Mouse (Mus musculus) neural tube, embryonic 10.5 days (tissue): Measurements from ENCODE around the gene Pkd2.
A peak's percentile ranks its signal among the peaks of the same experiment; 100 is the strongest.

ENCODE experiments used
- DNase-seq: peaks from one replicate; pipeline ENCODE4 v3.0.0-alpha.2; 2017; ENCODE audit warnings: low spot score; ENCODE audit errors: extremely low spot score

Gene Pkd2

GRCm38 (mm10) chr5:104465279-104465678 lies 6.0 kb downstream of the Pkd2 start:
- DNase-seq: no peak

DNA sequence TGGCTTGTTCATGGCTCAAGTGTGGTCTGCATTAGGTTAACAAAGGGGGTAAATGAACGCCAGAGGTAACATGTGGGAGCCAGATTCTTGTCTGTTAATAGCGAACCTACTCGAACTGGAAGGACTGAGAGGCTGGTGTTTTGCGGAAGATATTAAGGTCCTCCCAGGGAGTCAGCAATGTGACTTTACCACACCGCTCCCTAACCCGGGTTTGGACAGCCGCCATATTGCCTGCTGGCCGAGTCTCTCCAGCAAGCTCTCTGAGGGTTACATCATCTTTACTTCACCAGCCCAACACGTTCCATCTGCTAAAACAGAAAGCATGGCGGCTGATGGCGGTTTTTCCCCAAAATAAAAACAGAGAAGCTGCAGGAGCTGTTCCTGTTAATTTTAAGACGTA lies 6.5 kb downstream of the Pkd2 start:
- no peak for DNase-seq

- DNase-seq: no peak
Observed at GRCm38 (mm10) chr5:104466816-104467215, 7.6 kb downstream of the Pkd2 start.

- DNase-seq: no peak
Observed at GRCm38 (mm10) chr5:104468586-104468985, 9.3 kb downstream of the Pkd2 start.

- no peak for DNase-seq
Observed at GRCm38 (mm10) chr5:104470981-104471391, 11.7 kb downstream of the Pkd2 start.

GRCm38 (mm10) chr5:104472371-104472770 lies 13.1 kb downstream of the Pkd2 start:
- no peak for DNase-seq

DNA sequence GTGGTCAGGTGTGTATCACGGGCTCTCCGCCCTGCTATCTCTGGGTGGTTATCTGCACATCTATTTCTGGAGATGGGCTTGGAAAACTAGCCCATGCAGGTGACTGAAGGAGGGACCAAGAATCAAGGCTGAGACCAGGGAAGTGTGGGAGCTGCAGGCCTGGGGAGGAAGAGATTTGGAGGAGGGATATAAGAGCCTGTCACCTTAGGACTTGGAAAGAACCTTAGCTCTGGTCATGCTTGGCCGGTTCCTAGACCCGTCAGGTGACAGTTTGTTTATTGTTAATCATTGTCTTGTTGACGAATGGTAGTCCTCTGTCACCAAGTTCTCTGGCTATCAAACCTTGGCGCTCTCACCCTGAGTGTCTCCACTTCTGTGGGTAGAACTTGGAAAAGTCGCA lies 21.1 kb downstream of the Pkd2 start:
- DNase-seq: no peak

DNA sequence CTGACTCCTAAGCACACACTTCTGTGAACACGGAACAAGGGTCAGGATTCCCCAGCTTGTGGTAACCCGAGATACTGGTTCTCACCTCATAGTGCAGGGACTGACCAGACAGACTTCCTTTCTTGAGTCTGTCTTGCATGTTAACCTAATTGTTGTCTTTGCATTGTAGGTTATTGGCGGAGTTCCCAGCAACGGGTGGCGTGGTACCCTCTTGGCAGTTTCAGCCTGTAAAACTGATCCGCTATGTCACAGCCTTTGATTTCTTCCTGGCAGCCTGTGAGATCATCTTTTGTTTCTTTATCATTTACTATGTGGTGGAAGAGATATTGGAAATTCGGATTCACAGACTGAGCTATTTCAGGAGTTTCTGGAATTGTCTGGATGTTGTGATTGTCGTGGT lies 23.6 kb downstream of the Pkd2 start:
- DNase-seq: no peak

- DNase-seq: no peak
Observed at GRCm38 (mm10) chr5:104491561-104491960, 32.3 kb downstream of the Pkd2 start.

DNA sequence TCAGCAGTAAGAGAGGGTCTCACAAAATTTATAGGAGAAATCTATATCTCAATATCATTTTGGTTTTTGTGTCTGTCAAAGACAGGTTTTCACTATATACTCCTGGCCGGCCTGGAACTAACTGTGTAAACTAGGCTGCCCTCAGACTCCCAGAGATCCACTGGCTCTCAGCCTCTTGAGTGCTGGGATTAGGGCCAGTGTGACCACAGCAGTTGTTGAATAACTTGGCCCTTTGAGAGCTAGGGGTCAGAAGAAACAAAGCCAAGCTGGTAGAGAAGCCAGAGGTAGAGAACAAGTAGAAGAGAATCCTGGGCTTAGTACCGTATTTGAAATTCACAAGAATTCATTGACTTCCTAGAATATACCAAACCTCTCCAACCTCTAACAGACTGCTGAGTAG lies 45.6 kb downstream of the Pkd2 start:
- DNase-seq: no peak

DNA sequence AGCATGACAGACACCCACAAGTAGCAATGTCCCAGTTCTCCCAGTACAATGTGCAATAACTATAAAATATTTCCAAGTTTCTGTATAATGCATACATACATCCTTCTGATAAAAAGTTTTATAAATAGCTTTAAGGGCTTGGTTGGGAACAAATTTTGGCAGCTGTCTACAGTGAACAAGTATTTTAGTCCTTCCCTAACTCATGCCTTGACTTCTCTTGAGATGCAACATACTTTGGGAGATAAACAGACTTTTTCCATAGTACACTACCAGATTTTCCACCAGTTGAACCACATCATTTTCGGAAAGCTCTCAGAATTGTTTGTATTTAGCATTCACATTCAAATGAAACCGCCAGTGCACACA lies 48.6 kb downstream of the Pkd2 start:
- DNase-seq: no peak

GRCm38 (mm10) chr5:104508195-104508891 lies 49.1 kb downstream of the Pkd2 start, which contains the start of gene BC005561:
Gene BC005561 (plus strand): TSS chr5:104508352.
- peak; percentile 92 for DNase-seq

- DNase-seq: no peak
Observed at GRCm38 (mm10) chr5:104511211-104511610, 52.0 kb downstream of the Pkd2 start.

DNA sequence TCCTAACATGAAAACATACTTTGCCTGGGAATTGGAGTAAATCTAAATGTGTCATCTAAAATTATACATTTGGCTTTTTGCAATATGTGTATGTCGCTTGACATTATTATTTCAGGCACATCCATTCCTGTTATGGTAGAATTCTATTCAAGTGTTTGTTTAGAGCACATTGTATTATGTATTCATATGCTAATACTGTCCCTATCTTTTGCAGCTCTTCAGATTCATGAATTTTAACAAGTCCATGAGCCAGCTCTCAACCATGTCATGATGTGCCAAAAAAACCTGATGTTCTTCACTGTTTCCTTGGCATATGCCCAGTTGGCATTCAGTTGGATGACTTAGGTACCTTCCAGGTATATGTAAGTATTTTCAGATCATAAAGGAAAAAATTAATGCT lies 79.4 kb downstream of the Pkd2 start:
- DNase-seq: no peak

DNA sequence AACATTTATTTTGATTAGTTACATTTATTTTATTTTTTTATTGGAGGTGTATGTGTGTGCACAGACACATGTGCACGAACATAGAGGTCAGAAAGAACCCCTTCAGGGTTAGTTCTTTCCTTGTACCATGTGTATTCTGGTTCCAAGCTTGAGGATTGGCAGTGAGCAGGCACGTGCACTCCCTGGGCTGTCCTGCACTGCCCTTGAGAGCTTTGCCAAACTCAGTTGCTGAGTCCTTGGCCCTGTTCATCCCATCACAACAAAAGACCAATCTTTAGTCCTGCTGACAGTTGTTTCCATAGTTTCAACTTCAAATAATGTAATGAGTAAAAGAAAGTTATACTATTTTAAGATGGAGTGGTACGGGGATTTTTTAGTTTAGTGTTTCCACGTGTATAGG lies 80.1 kb downstream of the Pkd2 start:
- no peak for DNase-seq
